Mouse (Mus musculus) spleen, postnatal 10 days (tissue): ENCODE measurements around the gene Hif3a.

Experiments
- DNase-seq, 2 experiments: peaks; one replicate each; pipeline ENCODE4 v3.0.0; 2021 to 2022; ENCODE audit warnings: low spot score in 2 of 2

Hif3a gene

GRCm38 (mm10) chr7:16992451-16992807, 69.8 kb downstream of the Hif3a start, which contains the start of gene Ccdc8:
Ccdc8 (plus strand) TSS chr7:16992708.
- no peak for DNase-seq

- no peak for DNase-seq
These were observed 70.4 kb downstream of the Hif3a start for GRCm38 (mm10) chr7:16991681-16992450.

DNA sequence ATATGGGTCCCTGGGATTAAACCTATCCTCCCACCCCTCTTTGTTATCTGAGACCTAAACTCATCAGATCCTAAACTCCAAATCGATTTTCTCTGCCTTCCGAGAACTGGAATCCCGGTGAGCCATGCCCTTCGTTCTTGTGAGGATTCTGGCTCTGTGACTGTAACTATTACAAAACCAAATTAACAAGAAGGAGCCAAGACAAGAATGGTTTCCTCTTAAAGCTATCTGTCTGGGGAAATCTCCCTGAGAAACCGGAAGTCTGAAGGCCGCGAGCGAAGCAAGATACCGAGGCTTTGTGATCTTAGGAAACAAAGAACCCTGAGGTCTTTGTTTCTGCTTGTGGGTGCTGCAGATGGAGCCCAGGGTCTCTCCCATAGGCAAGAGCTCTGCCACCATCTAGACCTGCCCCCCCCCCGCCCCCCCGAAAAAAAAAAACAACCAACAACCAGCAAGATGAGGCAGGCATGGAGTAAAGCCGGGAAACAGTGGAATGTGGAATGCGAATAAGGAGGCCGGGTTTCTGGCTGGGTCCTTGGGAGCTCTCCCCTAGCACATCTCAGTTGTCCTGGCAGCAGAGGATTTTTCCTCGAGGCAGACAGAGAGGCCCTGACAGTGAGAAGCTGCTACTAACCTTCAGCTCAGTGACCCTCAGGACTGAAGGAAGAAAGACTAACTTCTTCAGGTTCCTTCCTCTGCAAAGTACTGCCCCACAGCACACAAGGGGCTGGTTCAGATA, 72.1 kb downstream of the Hif3a start:
- DNase-seq, result no peak

GRCm38 (mm10) chr7:16988405-16988804, 73.8 kb downstream of the Hif3a start:
- no peak for DNase-seq

GRCm38 (mm10) chr7:16987541-16988149, 74.6 kb downstream of the Hif3a start:
- DNase-seq, result no peak

DNA sequence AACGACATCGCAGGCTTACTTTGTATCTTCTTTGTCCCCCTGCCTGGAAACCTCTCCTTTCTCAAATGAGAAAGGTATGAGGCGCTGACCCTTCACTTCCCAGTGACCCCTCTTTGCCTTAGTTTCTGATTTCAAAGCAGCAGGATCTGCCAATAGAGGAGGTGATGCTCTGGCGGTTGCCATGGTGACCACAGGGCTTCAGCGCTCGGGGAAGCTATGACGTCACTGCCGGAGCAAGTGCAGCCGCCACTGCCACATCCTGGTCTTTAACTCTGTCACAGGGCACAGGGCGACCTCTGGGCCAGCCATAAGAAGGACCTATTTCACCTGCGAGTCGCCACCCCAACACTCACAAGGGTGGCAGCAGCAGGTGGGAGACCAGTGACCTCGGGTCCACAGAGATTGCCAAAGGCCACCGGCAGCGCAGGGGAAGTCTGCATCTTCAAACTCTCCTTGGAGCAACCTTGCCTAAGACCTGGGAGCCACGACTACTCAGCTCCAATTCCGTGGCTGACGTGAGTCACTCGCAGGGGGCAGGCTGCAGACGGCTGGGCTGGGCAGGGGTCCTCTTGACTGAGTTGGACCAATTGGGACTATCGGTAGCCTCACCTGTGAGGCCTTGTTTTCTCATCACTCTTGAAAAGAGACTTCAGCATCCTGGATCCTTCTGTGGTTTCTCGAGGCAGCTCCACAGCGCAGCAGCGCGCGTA, 79.2 kb downstream of the Hif3a start, which contains the start of gene Gm42372:
Gm42372 (plus strand) TSS at position 228 of the 710 bp plus-strand sequence.
- peak in 1 of 2 experiments; percentile 69 for DNase-seq
